Mouse (Mus musculus): Measurements from ENCODE around the gene Rtn4rl2.
"Not testable (repeated sequence)": the region's sequence is repeated elsewhere in the genome, so short reads cannot be mapped to it uniquely, and the experiment has no call there.

Gene Rtn4rl2

DNA sequence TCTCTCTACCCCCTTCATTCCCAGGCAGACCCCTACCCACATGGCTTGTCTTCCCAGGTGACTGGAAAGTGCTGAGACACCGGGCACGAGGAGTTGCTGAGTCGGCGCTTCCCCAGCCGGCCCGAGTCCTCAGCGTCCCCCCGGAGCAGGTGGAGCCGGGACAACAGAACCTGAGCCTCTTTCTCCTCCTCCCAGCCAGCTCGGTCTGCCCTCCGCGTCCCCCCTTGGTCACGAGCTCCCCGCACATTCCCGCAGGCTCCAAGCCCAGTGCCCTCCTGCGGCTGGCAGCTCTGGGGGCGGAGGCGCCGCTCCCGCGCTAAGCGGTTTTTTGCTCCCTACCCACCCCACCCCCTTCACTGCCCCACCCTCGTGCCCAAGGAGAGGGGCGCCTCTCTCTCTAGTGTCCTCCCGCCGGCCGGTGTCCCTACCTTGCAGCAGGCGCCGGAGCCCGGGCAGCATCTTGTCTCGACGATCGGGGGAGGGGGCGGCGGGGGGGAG, at the start of gene Rtn4rl2:
Gene Rtn4rl2 (minus strand): TSS at position 477 of the 498 bp plus-strand sequence.
- DNase-seq: no peak

DNA sequence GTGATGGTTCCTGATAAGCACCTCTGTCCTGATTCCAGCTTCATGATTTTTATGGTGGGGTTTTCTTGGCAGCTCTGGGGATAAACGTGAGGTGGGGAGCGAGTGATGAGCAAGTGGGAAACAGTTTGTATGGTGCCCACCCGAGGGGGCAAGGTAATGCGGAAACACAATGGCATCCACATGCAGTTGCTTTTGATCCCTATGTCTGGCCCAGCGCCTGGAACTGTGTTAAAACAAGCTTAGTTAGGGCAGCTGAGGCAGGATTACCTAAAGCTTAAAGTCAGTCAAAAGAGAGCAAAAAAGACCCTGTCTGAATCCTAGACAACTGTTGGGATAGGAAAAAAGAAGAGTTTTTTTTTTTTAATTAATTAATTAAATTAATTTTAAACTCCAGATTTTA, 48.6 kb upstream of the Rtn4rl2 start:
- no peak for DNase-seq

GRCm38 (mm10) chr2:84934649-84935007, 48.1 kb upstream of the Rtn4rl2 start:
- no peak for DNase-seq

DNA sequence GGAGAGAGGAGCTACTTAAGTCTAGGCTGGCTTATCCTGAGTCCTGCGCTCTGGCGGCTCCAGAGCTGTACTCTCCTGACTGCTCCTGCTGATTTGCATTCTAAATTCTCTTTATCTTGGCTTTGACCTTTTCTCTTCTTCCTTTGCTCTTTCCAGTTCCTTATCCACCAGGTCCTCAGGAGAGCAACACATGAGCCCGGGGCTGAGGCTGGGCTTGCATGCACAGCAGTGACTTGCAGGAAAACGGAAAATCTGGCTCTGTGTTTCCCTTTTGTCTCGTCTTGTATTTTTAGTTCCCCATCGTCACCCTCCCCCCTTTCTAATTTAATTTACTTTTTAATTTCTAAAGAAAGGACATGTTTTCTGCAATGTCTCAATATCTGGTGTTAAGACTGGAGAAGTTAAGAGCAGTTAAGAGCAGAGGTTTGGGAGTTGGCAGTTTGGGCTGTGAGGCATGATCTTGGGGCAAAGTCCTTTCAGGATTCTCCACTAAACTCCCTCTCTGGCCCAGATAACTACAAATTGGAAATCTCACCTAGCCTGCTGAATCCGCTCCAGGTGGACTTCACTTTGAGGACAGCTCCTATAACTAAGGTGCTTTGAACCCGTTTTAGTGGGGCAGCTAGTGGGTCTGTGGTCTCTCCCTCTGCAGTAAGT, 47.6 kb upstream of the Rtn4rl2 start:
- no peak for DNase-seq

GRCm38 (mm10) chr2:84930186-84930585, 43.7 kb upstream of the Rtn4rl2 start:
- DNase-seq: no peak

- no peak for DNase-seq
Measured at GRCm38 (mm10) chr2:84919601-84920108, 33.1 kb upstream of the Rtn4rl2 start.

GRCm38 (mm10) chr2:84918188-84918587, 31.7 kb upstream of the Rtn4rl2 start:
- no peak for DNase-seq

DNA sequence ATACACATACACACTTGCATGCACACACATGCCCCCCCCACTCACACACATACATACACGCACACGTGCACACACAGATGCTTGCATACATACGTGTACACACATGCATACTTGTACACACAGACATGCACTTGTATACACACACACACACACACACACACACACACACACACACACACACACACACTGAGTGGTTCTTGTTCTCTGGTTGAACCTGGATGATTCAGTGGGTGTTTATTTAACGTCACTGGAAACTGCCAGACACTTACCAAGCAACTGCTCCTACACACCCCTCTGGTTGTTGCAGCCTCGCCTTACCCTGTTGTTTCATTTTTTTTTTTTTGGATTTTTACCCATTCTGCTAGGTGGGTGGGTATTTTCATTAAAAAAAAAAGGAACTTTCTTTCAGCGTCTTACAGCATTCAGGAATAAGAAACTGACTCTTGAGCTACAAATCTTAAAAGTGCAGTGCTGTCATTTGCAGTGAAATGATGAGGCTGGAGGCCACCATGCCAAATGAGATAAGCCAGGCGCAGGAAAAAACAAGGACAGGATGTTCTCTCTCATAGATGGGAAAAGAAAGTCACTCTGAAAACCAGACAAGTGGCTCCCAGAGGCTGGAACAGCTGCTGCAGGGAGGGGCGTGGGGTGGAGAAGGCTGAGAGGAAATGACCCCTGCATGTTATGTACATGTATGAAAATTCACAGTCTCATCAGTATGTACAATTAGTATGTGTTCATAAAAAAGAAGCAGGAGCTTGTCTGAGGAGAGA, 30.2 kb upstream of the Rtn4rl2 start:
- peak; percentile 85 for DNase-seq

DNA sequence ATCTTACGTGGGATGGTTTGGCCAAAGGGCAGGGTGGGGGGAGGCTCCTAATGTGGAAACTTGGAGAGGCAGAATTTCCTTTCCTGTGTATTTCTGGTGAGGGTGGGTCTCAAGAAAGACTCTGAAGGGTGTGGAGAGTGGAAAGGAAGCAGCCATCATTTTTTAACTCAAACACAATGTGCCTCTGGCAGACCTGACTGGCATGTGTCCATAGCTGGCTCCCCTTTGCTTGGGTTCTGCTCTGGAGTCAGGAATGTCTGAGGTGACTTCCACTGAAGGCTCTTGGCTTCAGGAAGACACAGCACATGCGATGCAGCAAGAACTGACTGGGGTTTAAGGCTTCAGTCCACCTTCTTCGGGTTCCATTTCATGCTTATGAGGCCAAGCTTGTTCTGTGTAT, 28.8 kb upstream of the Rtn4rl2 start:
- DNase-seq: peak; percentile 80

- no peak for DNase-seq
Measured at GRCm38 (mm10) chr2:84913881-84914280, 27.4 kb upstream of the Rtn4rl2 start.

- peak; percentile 51 for DNase-seq
Measured at GRCm38 (mm10) chr2:84912722-84913121, 26.2 kb upstream of the Rtn4rl2 start.

DNA sequence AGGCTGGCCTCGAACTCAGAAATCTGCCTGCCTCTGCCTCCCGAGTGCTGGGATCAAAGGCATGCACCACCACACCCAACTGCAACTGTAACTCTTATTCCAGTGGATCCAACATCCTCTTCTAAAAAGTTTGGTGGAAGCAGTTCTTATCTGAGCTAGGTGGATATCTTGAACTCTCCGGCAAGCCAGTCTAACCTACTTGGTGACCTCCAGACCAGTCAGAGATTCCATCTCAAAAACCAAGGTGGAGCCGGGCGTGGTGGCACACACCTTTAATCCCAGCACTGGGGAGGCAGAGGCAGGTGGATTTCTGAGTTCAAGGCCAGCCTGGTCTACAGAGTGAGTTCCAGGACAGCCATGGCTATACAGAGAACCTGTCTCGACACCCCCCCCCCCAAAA, 10.2 kb upstream of the Rtn4rl2 start:
- not testable (repeated sequence) for DNase-seq

DNA sequence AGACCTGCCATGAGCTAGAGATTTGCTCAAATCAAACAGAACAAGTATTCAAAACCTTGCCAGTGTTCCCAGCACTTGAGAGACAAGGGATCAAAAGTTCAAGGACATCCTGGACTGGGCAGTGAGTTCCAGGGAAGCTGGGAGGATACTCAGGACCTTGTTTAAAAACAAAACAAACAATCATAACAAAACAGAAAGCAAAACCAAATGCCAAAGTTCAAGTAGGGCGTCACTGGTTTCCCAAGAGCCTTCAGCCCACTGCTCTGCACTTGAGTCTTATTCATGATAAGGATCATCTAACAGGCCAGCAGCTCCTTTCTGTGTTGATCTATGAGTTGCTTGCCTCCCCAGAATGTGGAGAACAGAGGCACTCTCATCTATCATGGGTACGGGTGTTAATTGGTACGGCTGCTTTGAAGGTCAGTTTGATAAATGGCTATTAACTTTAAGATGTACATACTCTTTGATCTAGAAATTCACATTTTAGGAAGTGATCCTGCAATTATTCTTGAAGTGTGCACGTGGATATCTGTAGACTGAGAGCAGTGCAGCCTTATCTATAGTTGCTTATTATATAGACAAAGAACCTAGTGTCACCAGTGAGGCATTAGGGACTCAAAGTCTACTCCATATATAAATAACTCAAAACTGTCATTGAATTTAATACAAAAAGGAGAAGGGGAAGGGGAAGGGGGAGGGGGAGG, 9.1 kb upstream of the Rtn4rl2 start:
- peak; percentile 49 for DNase-seq

DNA sequence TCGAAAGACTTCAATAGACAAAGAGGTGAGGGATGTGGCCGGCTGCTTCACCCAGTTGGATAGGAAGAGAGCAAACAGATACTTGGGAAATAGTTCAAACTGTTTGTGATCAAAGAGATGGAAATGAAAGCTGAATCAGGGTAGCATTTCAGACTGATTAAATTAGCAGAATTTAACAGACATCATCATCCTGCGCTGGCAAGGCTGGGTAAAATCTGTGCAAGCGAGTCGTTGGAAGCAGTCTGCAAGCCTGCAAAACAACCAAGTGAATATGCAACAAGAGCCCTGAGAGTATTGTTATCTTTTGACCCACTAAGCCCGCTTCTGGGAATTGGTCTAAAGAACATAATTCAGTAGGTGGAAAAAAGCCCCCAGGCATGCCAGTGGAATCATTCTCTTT, 6.8 kb upstream of the Rtn4rl2 start:
- DNase-seq: no peak

GRCm38 (mm10) chr2:84890045-84890340, 3.5 kb upstream of the Rtn4rl2 start:
- DNase-seq: peak; percentile 86

- DNase-seq: no peak
Measured at GRCm38 (mm10) chr2:84889316-84890044, 3.0 kb upstream of the Rtn4rl2 start.

DNA sequence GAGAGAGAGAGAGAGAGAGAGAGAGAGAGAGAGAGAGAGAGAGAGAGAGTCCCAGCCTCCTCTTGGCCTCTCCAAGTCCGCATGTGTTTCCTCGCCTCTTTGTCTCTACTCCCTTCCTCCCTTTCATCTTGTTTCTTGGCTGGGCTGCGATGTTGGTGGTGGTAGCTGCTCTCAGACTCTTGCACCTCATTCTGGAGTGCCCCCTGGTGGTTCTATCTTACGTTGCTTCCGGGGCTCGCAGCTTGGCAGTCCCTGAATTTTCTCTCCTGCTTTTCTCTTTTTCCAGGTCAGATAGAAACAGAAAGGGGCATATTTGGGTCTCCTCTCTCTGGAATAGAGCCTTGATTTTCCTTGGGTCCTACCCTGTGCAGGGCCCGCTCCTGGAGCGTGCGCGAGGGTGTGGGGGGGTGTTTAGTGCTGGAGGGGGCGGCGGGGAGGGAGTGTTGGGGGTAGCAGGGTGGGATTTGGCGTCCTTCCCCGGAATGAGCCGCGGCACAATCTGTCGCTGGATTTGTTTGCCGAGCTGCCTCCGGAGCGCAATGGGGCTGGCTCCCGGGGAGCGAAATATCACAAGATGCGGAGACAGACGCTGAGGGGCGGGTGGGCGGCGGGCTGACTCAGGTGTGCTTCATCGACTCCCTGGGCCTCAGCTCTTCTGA, 2.3 kb upstream of the Rtn4rl2 start:
- DNase-seq: peak; percentile 89

GRCm38 (mm10) chr2:84887411-84888271, 1.1 kb upstream of the Rtn4rl2 start:
- DNase-seq: peak; percentile 69

DNA sequence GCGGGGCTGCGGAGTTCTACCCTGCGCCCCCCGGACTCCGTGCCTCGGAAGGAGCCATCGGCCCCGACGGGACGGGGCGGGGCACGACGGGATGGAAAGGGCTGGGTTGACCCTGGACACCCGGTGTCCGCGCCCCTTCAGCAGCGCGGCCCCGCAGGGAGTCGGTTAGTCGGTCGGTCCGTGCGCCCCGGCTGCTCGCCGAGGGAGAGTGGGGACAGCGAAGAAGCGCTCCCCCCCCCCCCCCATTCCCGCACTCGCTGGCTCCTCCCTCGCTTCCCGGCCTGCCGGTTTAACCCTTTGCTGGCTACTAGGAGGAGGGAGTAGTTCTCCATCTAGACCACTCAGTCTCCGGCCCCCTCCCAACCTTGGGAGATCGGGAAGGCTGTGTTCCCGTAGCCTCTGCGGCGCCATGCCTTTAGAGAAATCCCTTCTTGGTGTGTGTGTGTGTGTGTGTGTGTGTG, 341 bp upstream of the Rtn4rl2 start:
- peak; percentile 63 for DNase-seq

GRCm38 (mm10) chr2:84885084-84886055, 1.1 kb downstream of the Rtn4rl2 start:
- no peak for DNase-seq

All from lung, postnatal 10 days (tissue).